Mouse (Mus musculus): Measurements from ENCODE around the gene Slamf9. TPM values are rescaled to one million over a fixed set of nuclear protein-coding genes. Genes with fewer than 3 reads are reported as not detected.

Gene Slamf9
- polyA plus RNA-seq, 1 experiment from 2014 or later: 1.1 TPM

DNA sequence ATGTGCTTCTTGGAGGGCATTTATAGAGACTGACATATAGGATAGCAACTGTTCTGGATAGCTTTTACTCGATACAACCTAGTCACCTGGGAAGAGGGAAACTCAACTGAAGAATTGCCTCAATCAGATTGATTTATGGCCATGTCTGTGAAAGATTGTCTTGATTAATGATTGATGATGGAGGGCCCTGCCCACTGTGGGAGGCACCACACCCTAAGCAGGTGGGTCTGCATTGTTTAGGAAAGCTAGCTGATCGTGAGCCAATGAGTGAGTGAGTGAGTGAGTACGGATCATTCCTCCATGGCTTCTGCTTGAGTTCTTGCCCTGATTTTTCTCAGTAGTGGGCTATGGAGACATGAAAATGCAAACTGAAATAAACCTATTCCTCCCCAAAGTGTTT, 34.6 kb upstream of the Slamf9 start:
- Histone ChIP-seq H3K36me3 (no peaks in the 10 kb centered on the region), H3K9ac (no peak overlapping the region), H3K4me3 (no peak overlapping the region), H3K9me3 (replicated peaks) (no peaks in the 10 kb centered on the region), H3K4me1 (no peaks in the 10 kb centered on the region), H3K27me3 (replicated peaks) (no peaks in the 10 kb centered on the region), H3K27ac (no peak overlapping the region), H3K4me2 (no peak overlapping the region)
- no peak for ATAC-seq
- WGBS (ENCODE audit: insufficient replicate concordance): 66% methylated on average over 3 of the region's 3 CpGs

DNA sequence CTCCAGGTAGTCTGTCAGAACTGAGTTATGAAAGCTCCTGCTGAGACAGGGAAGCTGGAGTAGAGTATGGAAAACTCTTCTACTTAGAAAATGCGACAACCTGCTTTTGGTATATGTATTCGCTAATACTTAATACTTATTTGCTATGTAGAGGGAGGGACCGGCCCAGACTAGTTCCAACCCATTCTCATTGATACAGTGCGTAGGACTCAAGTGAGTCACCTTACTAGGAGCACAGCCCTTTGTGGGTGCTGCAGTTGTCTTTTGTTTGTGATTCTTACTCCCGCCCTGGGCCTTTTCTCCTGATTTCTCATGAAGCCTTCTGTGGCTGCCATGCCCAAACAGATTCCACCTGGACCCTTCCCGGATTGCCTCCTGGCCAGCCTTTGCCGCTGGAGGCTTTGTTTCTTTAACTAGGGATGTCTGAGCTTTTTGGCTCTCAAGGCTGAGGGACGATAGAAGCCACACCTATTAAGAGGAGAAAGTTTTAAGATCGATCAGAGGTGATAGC, 33.2 kb upstream of the Slamf9 start:
- H3K9me3 ChIP-seq (replicated peaks): no peaks in the 10 kb centered on the region
- no peaks in the 10 kb centered on the region for H3K27me3 ChIP-seq (replicated peaks)
- no peak overlapping the region for H3K27ac ChIP-seq
- no peak overlapping the region for H3K9ac ChIP-seq
- H3K4me2 ChIP-seq: no peak overlapping the region
- no peaks in the 10 kb centered on the region for H3K36me3 ChIP-seq
- ATAC-seq: no peak
- 68% methylated on average over 9 of the region's 9 CpGs for WGBS (ENCODE audit: insufficient replicate concordance)
- H3K4me3 ChIP-seq: no peak overlapping the region
- no peaks in the 10 kb centered on the region for H3K4me1 ChIP-seq

DNA sequence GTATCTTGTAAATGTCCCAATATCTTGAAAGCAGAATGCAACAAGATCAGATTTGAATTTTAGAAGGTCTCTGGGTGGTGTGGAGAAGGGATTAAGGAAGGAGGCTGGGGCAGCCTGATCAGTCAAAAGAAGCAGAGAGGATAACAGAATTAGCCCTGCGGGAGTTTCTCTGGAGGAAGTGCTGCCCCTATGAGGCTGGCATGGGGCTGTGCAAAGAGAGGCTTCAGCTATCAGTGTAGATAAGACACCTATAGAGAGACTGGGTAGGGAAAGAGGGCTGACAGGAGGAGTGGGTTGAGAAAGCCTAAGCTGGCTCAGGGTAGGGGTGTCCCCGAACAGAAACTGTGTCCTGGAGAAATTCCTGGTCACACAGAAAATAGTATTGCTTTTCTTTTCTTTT, 24.9 kb upstream of the Slamf9 start:
- H3K9me3 ChIP-seq (replicated peaks): no peaks in the 10 kb centered on the region
- no peak overlapping the region for H3K4me3 ChIP-seq
- H3K4me2 ChIP-seq: no peak overlapping the region
- H3K9ac ChIP-seq: no peak overlapping the region
- no peak overlapping the region for H3K27ac ChIP-seq
- H3K27me3 ChIP-seq (replicated peaks): no peaks in the 10 kb centered on the region; the same call in 1 of the 2 replicates
- WGBS (ENCODE audit: insufficient replicate concordance): 28% methylated on average over 2 of the region's 2 CpGs
- no peak for ATAC-seq
- no peaks in the 10 kb centered on the region for H3K4me1 ChIP-seq
- no peaks in the 10 kb centered on the region for H3K36me3 ChIP-seq

DNA sequence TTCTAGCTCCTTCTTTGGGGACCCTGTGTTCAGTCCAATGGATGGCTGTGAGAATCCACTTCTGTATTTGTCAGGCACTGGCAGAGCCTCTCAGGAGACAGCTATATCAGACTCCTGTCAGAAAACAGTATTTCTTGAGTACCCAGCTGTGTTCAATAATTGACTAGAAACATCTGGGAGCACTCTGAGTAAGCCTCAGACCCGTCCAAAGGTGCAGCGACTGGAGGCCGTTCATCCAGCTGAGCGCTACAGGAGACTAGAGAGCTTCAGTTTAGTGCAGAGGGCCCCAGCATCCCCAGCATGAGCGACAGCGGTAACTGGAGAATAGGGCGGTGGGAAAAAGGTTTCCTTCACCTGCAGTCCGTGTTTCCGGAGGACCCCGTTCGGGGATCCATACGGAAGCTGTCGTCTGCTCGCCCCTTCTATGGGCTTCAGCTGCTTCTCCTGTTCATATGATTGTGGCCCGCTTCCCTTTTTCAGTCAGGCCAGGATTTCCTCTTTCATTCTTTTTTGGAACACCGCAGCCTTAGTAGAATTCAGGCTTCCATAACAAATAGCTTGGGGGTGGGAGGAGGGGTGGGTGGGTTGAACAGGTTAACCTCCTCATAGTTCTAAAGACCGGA, 24.2 kb upstream of the Slamf9 start:
- no peaks in the 10 kb centered on the region for H3K9me3 ChIP-seq (replicated peaks)
- H3K4me2 ChIP-seq: no peak overlapping the region
- no peak overlapping the region for H3K9ac ChIP-seq
- H3K4me1 ChIP-seq: no peaks in the 10 kb centered on the region
- no peaks in the 10 kb centered on the region for H3K36me3 ChIP-seq
- no peak for ATAC-seq
- 16% methylated on average over 17 of the region's 17 CpGs for WGBS (ENCODE audit: insufficient replicate concordance)
- H3K27ac ChIP-seq: no peak overlapping the region
- no peak overlapping the region for H3K4me3 ChIP-seq
- H3K27me3 ChIP-seq (replicated peaks): no peaks in the 10 kb centered on the region; the same call in 1 of the 2 replicates

DNA sequence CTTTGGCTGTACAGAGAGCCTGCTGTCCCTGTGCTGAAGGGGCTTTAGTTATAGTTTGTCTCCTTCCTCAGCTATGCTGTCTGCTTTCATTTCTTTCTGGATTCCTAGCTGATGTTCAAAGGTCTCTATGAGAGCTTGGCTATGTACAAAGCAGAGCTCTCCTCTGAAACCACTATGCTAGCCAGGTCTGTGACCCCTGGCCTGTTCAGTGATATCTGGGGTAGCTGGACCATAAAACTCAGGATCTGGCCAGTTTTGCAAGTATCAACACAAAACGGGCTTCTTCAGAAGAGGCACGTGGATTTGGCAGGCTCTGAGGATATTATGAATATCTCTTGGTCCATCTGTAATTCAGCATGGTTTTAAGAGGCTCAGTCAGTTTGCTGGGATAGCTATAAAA, 22.2 kb upstream of the Slamf9 start:
- H3K9ac ChIP-seq: no peak overlapping the region
- no peaks in the 10 kb centered on the region for H3K9me3 ChIP-seq (replicated peaks)
- H3K4me1 ChIP-seq: no peaks in the 10 kb centered on the region
- no peak overlapping the region for H3K4me3 ChIP-seq
- WGBS (ENCODE audit: insufficient replicate concordance): 61% methylated on average over 2 of the region's 2 CpGs
- no peak overlapping the region for H3K27ac ChIP-seq
- no peaks in the 10 kb centered on the region for H3K36me3 ChIP-seq
- no peaks in the 10 kb centered on the region; the same call in 1 of the 2 replicates for H3K27me3 ChIP-seq (replicated peaks)
- no peak for ATAC-seq
- no peak overlapping the region for H3K4me2 ChIP-seq

DNA sequence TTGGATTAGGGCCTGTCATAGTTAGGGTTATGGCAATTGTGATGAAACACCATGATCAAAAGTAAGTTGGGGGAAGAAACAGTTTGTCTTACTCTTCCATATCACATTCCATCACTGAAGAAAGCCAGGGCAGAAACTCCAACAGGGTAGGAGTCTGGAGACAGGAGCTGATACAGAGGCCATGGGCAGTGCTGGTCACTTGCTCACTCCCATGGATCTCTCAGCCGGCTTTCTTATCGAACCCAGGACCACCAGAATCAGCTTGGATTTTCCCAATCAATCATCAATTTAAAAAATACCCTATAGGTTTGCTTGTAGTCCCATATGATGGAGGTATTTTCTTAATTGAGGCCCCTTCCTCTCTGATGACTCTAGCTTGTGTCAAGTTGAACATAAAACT, 21.3 kb upstream of the Slamf9 start:
- WGBS (ENCODE audit: insufficient replicate concordance): 77% methylated on average over 2 of the region's 2 CpGs
- Histone ChIP-seq H3K9ac (no peak overlapping the region), H3K4me2 (no peak overlapping the region), H3K27ac (no peak overlapping the region), H3K4me1 (no peaks in the 10 kb centered on the region), H3K36me3 (no peaks in the 10 kb centered on the region), H3K27me3 (replicated peaks) (no peaks in the 10 kb centered on the region; the same call in 1 of the 2 replicates), H3K9me3 (replicated peaks) (no peaks in the 10 kb centered on the region), H3K4me3 (no peak overlapping the region)
- ATAC-seq: no peak

DNA sequence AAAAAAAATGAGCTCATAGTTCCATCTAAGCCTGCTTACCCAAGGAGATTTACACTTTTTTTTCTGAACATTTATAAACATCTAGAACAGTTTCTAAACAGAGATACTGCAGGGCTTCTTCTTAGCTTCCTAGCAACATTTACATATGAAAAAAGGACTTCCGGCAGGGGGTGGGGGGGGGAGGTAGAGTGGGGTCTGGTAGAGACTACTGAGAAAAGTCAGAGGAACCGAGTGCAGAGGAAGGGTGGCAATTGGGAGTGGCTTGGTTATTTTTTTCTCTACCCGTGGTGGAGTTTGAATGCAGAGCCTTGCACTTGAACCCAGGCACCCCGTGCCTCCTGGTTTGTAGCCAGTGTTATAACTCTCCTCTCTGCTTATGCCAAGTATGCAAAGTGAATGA, 19.7 kb upstream of the Slamf9 start:
- H3K9ac ChIP-seq: no peak overlapping the region
- H3K27me3 ChIP-seq (replicated peaks): no peaks in the 10 kb centered on the region; the same call in 1 of the 2 replicates
- H3K4me3 ChIP-seq: no peak overlapping the region
- H3K27ac ChIP-seq: no peak overlapping the region
- no peak for ATAC-seq
- H3K4me2 ChIP-seq: no peak overlapping the region
- no peaks in the 10 kb centered on the region for H3K4me1 ChIP-seq
- no peaks in the 10 kb centered on the region for H3K36me3 ChIP-seq
- 7% methylated on average over 4 of the region's 4 CpGs for WGBS (ENCODE audit: insufficient replicate concordance)
- no peaks in the 10 kb centered on the region for H3K9me3 ChIP-seq (replicated peaks)

DNA sequence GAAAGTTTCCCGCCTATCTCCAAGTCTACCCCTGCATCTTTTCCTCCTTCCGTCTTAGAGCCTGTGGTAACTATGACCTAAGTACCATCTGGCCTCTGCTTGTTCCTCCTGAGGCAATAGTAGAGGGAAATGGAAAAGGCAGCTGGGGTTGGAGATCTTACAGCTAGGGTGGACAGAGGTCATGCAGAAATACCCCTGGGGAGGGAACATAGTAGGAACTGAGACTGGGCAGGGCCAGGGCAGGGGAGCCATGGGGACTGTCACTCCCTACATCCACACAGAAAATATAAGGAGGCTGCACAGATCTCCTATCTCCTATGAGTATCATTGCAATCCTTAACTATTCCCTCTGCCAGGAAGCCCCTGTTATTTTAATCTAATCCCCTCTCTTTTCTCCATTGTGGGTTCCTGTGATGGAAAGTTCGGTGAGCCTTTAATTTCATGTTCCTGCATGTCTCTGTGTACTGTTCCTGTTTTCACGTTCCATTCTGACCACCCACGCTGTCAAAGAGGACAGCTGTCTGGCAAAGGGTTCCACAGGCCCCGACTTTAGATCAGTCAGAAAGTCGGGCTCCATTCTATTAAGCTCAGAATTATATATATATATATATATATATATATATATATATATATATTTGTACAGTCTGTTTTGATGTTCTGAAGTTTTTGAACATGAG, 19.0 kb upstream of the Slamf9 start:
- no peak overlapping the region for H3K4me2 ChIP-seq
- H3K4me3 ChIP-seq: no peak overlapping the region
- no peaks in the 10 kb centered on the region for H3K36me3 ChIP-seq
- no peaks in the 10 kb centered on the region for H3K27me3 ChIP-seq (replicated peaks)
- H3K9ac ChIP-seq: no peak overlapping the region
- no peaks in the 10 kb centered on the region for H3K4me1 ChIP-seq
- no peak overlapping the region for H3K27ac ChIP-seq
- 34% methylated on average over 7 of the region's 7 CpGs for WGBS (ENCODE audit: insufficient replicate concordance)
- no peaks in the 10 kb centered on the region for H3K9me3 ChIP-seq (replicated peaks)
- no peak for ATAC-seq

DNA sequence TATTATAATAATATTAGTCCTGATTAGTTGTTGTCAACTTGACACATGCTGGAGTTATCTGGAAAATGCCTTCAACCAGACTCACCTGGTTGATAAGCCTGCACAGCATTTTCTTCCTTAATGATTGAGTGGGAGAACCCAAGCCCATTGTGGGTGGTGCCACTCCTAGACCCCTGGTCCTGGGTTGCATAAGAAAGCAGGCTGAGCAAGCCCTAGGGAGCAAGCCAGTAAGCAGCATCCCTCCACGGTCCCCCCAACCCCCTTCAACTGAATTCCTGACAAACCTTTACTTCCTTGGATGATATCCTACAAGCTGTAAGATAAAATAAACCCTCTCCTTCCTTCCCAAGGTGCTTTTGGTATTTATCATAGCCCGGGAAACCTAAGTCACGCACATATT, 18.0 kb upstream of the Slamf9 start:
- no peak for ATAC-seq
- Histone ChIP-seq H3K4me1 (no peaks in the 10 kb centered on the region), H3K9me3 (replicated peaks) (no peaks in the 10 kb centered on the region), H3K36me3 (no peaks in the 10 kb centered on the region), H3K4me3 (no peak overlapping the region), H3K9ac (no peak overlapping the region), H3K4me2 (no peak overlapping the region), H3K27ac (no peak overlapping the region), H3K27me3 (replicated peaks) (no peaks in the 10 kb centered on the region)
- WGBS (ENCODE audit: insufficient replicate concordance): 75% methylated on average over 3 of the region's 3 CpGs

DNA sequence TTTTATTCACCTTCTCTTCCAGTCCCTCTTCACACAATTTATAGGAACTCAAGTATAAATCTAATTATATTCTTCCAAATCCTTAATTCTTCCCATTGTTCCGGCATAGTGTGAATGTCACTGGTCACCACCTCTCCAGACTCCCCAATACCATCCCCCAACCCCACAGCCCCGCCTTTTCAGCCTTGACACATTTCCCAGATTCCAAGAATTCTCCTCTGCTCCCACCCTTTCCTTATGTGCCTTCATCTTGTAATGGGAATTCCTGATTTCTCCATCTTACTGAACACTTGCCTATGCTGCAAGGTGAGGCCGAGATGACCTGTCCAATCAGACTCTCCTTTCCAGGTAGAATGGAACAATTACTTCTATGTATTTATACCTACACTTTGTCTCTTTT, 17.1 kb upstream of the Slamf9 start:
- no peaks in the 10 kb centered on the region for H3K9me3 ChIP-seq (replicated peaks)
- no peaks in the 10 kb centered on the region for H3K36me3 ChIP-seq
- ATAC-seq: no peak
- H3K9ac ChIP-seq: no peak overlapping the region
- H3K4me3 ChIP-seq: no peak overlapping the region
- H3K27me3 ChIP-seq (replicated peaks): no peaks in the 10 kb centered on the region
- H3K4me1 ChIP-seq: no peaks in the 10 kb centered on the region
- WGBS (ENCODE audit: insufficient replicate concordance): 63% methylated on average over 3 of the region's 3 CpGs
- H3K4me2 ChIP-seq: no peak overlapping the region
- no peak overlapping the region for H3K27ac ChIP-seq

DNA sequence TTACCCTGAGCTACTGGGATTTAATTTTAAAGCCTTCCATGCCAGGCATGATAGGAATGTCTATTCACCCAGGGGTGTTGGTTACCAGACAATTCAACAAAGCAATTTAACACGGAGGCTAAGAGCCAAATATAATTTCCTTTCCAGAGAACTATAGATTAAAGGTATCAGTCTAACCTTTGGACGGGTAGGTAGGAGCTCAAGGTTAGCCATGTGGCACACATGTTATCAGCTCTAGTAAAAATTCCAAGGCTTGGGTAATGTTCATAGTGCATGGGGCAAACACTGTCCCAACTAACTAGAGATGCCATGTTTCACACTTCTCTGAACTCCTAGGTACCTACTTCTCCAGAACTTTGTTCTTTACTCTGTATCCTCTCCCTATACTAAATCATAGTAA, 13.6 kb upstream of the Slamf9 start:
- Histone ChIP-seq H3K4me1 (0 out of 2 replicates have a peak, but pooled peaks cover 11% of the 10 kb centered on the region), H3K27ac (no peak overlapping the region), H3K9ac (no peak overlapping the region), H3K36me3 (no peaks in the 10 kb centered on the region), H3K4me3 (no peak overlapping the region), H3K4me2 (no peak overlapping the region), H3K9me3 (replicated peaks) (no peaks in the 10 kb centered on the region), H3K27me3 (replicated peaks) (no peaks in the 10 kb centered on the region)
- ATAC-seq: no peak
- WGBS (ENCODE audit: insufficient replicate concordance): 53% methylated on average over 2 of the region's 2 CpGs

DNA sequence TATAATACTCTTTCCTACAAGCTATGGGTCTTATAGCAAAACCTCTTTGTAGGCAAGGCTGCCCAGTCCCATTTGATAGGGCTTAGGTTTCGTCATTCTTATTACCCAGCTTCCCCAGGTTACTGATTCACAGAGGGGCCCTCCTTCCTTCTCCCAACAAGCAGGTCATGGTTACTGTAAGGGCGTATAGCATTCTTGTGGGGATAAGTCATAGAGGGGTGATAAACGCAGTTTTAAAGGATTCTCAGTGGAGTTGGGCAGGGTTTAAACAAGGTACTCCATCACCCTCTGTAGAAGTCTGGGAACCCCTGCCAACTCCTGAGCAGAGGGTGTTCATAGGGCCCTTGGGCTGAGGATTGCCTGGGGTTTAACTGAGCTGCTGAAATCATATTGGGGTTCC, 12.6 kb upstream of the Slamf9 start:
- Histone ChIP-seq H3K4me3 (no peak overlapping the region), H3K27ac (no peak overlapping the region), H3K4me1 (0 out of 2 replicates have a peak, but pooled peaks cover 11% of the 10 kb centered on the region), H3K9ac (no peak overlapping the region), H3K27me3 (replicated peaks) (no peaks in the 10 kb centered on the region), H3K9me3 (replicated peaks) (no peaks in the 10 kb centered on the region), H3K4me2 (no peak overlapping the region), H3K36me3 (no peaks in the 10 kb centered on the region)
- no peak for ATAC-seq
- 47% methylated on average over 3 of the region's 3 CpGs for WGBS (ENCODE audit: insufficient replicate concordance)
